Mouse (Mus musculus) bone marrow macrophage, adult 2 months (primary cell): ENCODE results near the gene Gipc1. TPM values are rescaled to one million over a fixed set of nuclear protein-coding genes. Genes with fewer than 3 reads are reported as not detected.
A peak's percentile ranks its signal among the peaks of the same experiment; 100 is the strongest.

Experiments used
- H3K27ac ChIP-seq: 2 replicates; pipeline ENCODE4 v1.5.1; 2012; ENCODE audit warnings: low read depth, low read length; ENCODE audit not compliant: insufficient read depth
- H3K4me1 ChIP-seq: 2 replicates; pipeline ENCODE4 v1.6.1; 2012; ENCODE audit warnings: low read length; ENCODE audit not compliant: control insufficient read depth, insufficient read depth
- H3K4me3 ChIP-seq: 2 replicates; pipeline ENCODE4 v1.5.1; 2012; ENCODE audit warnings: mild to moderate bottlenecking, low read length, moderate library complexity; ENCODE audit not compliant: insufficient read depth
- CTCF ChIP-seq: IDR thresholded peaks from 2 replicates; pipeline ENCODE4 v1.5.1; 2012; ENCODE audit warnings: low read depth, mild to moderate bottlenecking, low read length, moderate library complexity
- POLR2A ChIP-seq: IDR thresholded peaks from 2 replicates; pipeline ENCODE4 v1.6.1; 2012; ENCODE audit warnings: mild to moderate bottlenecking, low read depth, low read length, borderline replicate concordance
- polyA plus RNA-seq: library from polyadenylated mRNA; stranded (reverse); fragments of >200 nt; gene quantifications from 2 replicates; pipeline ENCODE4 v1.2.4, GENCODE M21; 2012; ENCODE audit not compliant: missing spikeins, insufficient read depth, insufficient read length

Gipc1 gene
- polyA plus RNA-seq, 1 experiment: 32.2 TPM

- Histone ChIP-seq H3K27ac (no peak overlapping the region), H3K4me1 (peaks cover 3% of the 10 kb centered on the region; the same call in 1 of the 2 replicates), H3K4me3 (no peak overlapping the region)
- TF ChIP-seq CTCF: no peak
- no peak for TF ChIP-seq POLR2A
Observed at GRCm38 (mm10) chr8:83648031-83648430, 4.4 kb upstream of the Gipc1 start.

- H3K27ac ChIP-seq: no peak overlapping the region
- TF ChIP-seq CTCF (no peak), POLR2A (no peak)
- H3K4me1 ChIP-seq: peaks cover 9% of the 10 kb centered on the region
- H3K4me3 ChIP-seq: no peak overlapping the region
Observed at GRCm38 (mm10) chr8:83649699-83650098, 2.8 kb upstream of the Gipc1 start.

GRCm38 (mm10) chr8:83652744-83653661, 526 bp downstream of the Gipc1 start:
- H3K4me1 ChIP-seq: peaks cover 10% of the 10 kb centered on the region
- H3K27ac ChIP-seq: peak overlapping the region; percentile 50
- TF ChIP-seq POLR2A: no peak
- no peak for TF ChIP-seq CTCF
- peak overlapping the region; percentile 89 for H3K4me3 ChIP-seq

GRCm38 (mm10) chr8:83653662-83654017, 1.2 kb downstream of the Gipc1 start:
- Histone ChIP-seq H3K27ac (peak overlapping the region; percentile 50), H3K4me3 (peak overlapping the region; percentile 89), H3K4me1 (peaks cover 10% of the 10 kb centered on the region)
- no peak for TF ChIP-seq CTCF
- TF ChIP-seq POLR2A: no peak

- Histone ChIP-seq H3K4me1 (peaks cover 10% of the 10 kb centered on the region), H3K27ac (no peak overlapping the region), H3K4me3 (no peak overlapping the region)
- TF ChIP-seq CTCF (no peak), POLR2A (no peak)
Observed at GRCm38 (mm10) chr8:83654725-83655124, 2.2 kb downstream of the Gipc1 start.

- H3K4me3 ChIP-seq: no peak overlapping the region
- peaks cover 10% of the 10 kb centered on the region for H3K4me1 ChIP-seq
- no peak overlapping the region for H3K27ac ChIP-seq
- no peak for TF ChIP-seq POLR2A
- TF ChIP-seq CTCF: no peak
Observed at GRCm38 (mm10) chr8:83656043-83656442, 3.6 kb downstream of the Gipc1 start.

- Histone ChIP-seq H3K27ac (no peak overlapping the region), H3K4me3 (no peak overlapping the region), H3K4me1 (peaks cover 10% of the 10 kb centered on the region)
- TF ChIP-seq POLR2A (no peak), CTCF (no peak)
Observed at GRCm38 (mm10) chr8:83656484-83657246, 4.2 kb downstream of the Gipc1 start.

GRCm38 (mm10) chr8:83660545-83660944, 8.1 kb downstream of the Gipc1 start:
- Histone ChIP-seq H3K4me3 (no peak overlapping the region), H3K4me1 (peaks cover 5% of the 10 kb centered on the region), H3K27ac (no peak overlapping the region)
- TF ChIP-seq CTCF (no peak), POLR2A (no peak)

GRCm38 (mm10) chr8:83660995-83661680, 8.7 kb downstream of the Gipc1 start:
- Histone ChIP-seq H3K4me3 (no peak overlapping the region), H3K4me1 (peaks cover 5% of the 10 kb centered on the region), H3K27ac (no peak overlapping the region)
- no peak for TF ChIP-seq CTCF
- no peak for TF ChIP-seq POLR2A
